Mouse (Mus musculus): ENCODE results near the gene Ripor1.

Ripor1 gene

DNA sequence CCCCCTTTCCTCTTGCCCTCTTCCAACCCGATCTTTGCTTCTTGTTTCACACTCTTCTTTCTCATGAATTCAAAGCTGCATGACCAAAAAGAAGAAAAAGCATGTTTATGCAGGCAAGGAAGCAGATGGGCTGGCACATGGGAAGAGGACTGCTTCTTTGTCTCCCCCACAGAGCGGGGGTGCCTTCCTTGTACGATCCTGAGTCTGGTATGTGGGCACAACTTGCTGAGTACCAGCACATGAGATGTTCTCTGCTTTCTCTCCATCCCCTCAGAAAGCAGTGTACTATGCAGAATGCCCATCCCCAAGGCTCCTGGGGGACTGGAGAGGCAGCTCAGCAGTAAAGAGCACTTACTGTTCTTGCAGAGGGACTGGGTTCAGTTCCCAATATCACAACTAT is 19.3 kb downstream of the Ripor1 start:
- no peak for DNase-seq (ENCODE audit: extremely low spot score, low spot score)

- no peak for DNase-seq (ENCODE audit: extremely low spot score, low spot score)
Observed at GRCm38 (mm10) chr8:105624831-105625230, 19.8 kb downstream of the Ripor1 start.

GRCm38 (mm10) chr8:105626086-105626485 is 21.0 kb downstream of the Ripor1 start:
- no peak for DNase-seq (ENCODE audit: extremely low spot score, low spot score)

GRCm38 (mm10) chr8:105629337-105629736 is 24.3 kb downstream of the Ripor1 start:
- no peak for DNase-seq (ENCODE audit: extremely low spot score, low spot score)

DNA sequence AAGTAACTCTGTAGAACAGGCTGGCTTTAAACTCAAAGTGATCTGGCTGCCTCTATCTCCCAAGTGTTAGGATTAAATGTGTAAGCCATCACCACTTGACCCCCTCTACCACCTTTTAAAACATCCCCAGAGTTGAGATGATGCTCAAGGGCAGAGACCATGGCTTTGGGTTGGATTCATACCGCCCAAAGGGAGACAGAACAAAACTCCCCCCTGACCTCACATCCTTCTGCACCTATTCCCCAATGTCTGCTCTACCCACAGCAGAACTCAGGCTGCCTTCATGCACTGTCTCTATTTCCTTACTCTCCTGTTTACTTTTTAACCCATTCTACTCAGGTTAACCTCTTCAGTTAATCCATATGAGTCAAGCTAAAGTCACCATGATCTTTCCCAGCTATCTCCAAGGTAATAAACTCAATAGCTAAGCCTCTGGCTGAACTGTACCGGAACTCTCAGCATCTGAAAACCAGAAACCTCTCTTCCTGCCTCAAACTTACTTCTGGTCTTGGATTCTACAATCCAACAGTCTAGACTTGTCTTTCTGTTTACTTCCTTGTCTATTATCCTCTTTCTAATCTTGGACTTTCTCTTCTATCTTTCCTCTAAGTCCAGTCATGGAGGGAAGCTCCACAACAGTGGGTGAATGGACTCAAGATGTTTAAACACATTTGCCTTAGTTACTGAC is 29.9 kb downstream of the Ripor1 start:
- no peak for DNase-seq (ENCODE audit: extremely low spot score, low spot score)

DNA sequence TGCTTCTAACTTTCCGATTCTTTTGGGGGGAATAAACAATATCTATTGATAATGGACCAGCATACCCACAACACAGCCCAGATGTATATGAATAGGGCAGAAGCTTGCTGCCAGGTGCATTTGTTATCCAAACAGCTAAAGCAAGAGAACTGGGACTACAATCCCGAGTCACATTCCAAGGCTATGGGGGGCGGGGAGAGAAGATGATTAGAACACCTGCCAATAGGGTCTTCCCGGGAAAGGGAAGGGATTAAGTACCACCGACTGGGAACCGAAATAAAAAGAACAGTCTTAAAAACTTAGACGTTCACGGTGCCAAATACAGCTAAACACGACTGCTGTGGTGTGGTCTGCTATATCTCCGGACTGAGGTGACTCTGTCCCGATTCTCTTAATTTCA is 30.4 kb downstream of the Ripor1 start:
- DNase-seq (ENCODE audit: extremely low spot score, low spot score), result no peak

GRCm38 (mm10) chr8:105636018-105636962 is 31.2 kb downstream of the Ripor1 start, which contains the start of gene Ctcf:
Gene Ctcf, plus strand, starts transcription at chr8:105636568.
- peak; percentile 97 for DNase-seq (ENCODE audit: extremely low spot score, low spot score)

- DNase-seq (ENCODE audit: extremely low spot score, low spot score), result peak; percentile 85
Observed at GRCm38 (mm10) chr8:105636963-105637510, 32.0 kb downstream of the Ripor1 start, which contains the start of gene Agrp. Gene Agrp, minus strand, starts transcription at chr8:105637393.

GRCm38 (mm10) chr8:105637601-105638041 is 32.6 kb downstream of the Ripor1 start:
- peak; percentile 50 for DNase-seq (ENCODE audit: extremely low spot score, low spot score)

DNA sequence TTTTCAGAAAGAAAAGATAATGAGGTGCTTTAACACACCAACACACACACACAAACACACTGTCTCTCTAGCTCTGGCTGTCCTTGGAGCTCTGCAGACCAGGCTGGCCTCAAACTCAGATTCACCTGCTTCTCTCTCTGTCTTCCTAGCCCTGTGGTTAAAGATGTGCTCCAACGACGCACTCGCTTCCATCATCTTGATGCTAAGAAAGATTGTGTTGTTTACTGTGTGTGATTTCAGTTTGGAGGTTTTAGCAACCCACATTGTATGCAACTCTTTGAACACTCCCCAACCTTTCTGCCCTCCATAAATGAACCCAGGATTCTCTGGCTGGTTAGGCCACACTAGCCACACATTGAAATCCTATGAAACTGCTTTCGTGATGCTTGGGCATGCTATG is 33.5 kb downstream of the Ripor1 start:
- no peak for DNase-seq (ENCODE audit: extremely low spot score, low spot score)

GRCm38 (mm10) chr8:105639835-105640234 is 34.8 kb downstream of the Ripor1 start:
- DNase-seq (ENCODE audit: extremely low spot score, low spot score), result no peak

- DNase-seq (ENCODE audit: extremely low spot score, low spot score), result no peak
Observed at GRCm38 (mm10) chr8:105640511-105640910, 35.5 kb downstream of the Ripor1 start.

DNA sequence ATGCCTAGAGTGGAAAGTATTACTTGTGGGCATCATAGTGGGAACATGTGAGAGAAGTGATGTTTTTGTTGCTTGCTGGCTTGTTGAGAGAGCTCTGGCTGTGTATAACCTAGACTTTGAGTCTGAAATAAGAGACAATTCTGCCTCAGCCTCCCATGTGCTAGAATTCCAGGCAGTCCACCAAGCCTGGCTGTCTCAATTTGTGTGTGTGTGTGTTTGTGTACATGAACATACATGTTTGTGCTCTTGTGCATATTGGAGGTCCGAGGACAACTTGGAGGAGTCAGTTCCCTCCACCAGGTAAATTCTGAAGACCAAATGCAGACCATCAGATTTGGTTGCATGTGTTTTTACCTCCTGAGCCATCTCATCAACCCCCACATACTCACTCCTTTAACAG is 40.1 kb downstream of the Ripor1 start:
- no peak for DNase-seq (ENCODE audit: extremely low spot score, low spot score)

DNA sequence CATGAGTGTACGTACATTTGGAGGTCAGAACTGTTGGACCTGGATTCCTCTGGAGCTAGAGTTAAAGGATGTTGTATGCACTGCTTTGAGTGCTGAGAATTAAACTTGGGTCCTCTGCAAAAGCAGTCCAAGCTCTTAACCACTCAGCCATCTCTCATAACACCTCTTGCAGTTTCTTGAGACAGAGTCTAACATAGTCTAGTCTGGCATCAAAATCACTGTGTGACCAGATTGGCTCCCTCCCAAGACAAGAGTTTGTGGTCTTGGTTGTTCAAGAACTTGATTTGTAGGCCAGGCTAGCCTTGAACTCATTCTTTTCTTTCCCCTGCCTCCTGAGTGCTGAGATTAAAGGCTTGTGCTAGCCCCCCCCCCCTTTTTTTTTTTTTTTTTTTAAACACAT is 43.9 kb downstream of the Ripor1 start:
- no peak for DNase-seq (ENCODE audit: extremely low spot score, low spot score)

GRCm38 (mm10) chr8:105657641-105658040 is 52.6 kb downstream of the Ripor1 start:
- no peak for DNase-seq (ENCODE audit: extremely low spot score, low spot score)

DNA sequence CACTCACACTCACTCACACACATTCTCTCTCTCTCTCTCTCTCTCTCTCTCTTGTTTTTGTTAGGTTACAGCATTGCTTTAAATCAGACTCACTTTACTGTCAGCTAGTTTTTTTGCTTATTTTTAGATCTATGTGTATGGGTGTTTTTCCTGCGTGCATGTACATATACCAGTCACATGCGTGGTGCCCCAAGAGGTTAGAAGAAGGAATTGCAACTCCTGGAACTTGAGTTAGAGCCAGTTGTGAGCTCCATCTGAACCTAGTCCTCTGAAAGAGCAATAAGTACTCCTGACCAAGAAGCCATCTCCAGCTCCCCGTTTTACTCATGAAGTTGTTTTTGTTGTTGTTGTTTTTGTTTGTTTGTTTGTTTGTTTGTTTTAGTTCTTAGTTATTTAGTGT is 56.1 kb downstream of the Ripor1 start:
- no peak for DNase-seq (ENCODE audit: extremely low spot score, low spot score)
